Mouse (Mus musculus) megakaryocyte, embryonic 14.5 days (primary cell): ENCODE measurements around the gene Maneal.

ENCODE experiments used
- FLI1 ChIP-seq: IDR thresholded peaks from 2 replicates; pipeline ENCODE4 v1.6.1; 2012; ENCODE audit warnings: low read length, inconsistent platforms, mixed read lengths
- GATA1 ChIP-seq: IDR thresholded peaks from 3 replicates; pipeline ENCODE4 v1.6.1; 2012; ENCODE audit warnings: mixed read lengths, low read length, inconsistent platforms, borderline replicate concordance

- TF ChIP-seq GATA1 (peak; percentile 45; the same call in 1 of the 3 replicates), FLI1 (peak; percentile 36; the same call in 1 of the 2 replicates)
Observed at GRCm38 (mm10) chr4:124808511-124808910, 53.5 kb downstream of the Maneal start.
